ENCODE assay signal across 9 mouse cellular contexts in genomic region chr11:95001058-95001457, GRCm38 (mm10). TPM values are rescaled to one million over a fixed set of nuclear protein-coding genes. Genes with fewer than 3 reads are reported as not detected.
DNase-seq lines count a peak whose midpoint lies in the region; ATAC-seq lines count a peak whose summit lies in the region.
"Had no signal": no experiment of that assay in that cellular context is flagged by ENCODE, and none has a peak within 500 bp of the region (broad histone marks: within the 10 kb centered on the region; RNA-seq: fewer than 3 reads in every experiment).

No protein-coding gene starts in this region.

- peak overlapping the region; percentile 14; the same call in 1 of the 2 replicates for H3K9ac ChIP-seq in forebrain, embryonic 12.5 days

- peak; percentile 63 for ATAC-seq in cerebellum, adult (ENCODE audit: insufficient number of reproducible peaks, low FRiP score, low TSS enrichment)
- peak; percentile 82 for ATAC-seq in forebrain, embryonic 12.5 days (ENCODE audit: low FRiP score)
- ATAC-seq in hematopoietic stem cell, adult 5-6 weeks (replicated peaks in 1 of 2; ENCODE audit: insufficient read depth in 1 of 2, low FRiP score in 2 of 2, low TSS enrichment in 1 of 2, low read depth in 1 of 2, poor library complexity in 2 of 2, severe bottlenecking in 2 of 2) = peak; percentile 30 to 36; a peak in 3 of 4 replicates
- ATAC-seq: Patski had no signal

- H3K36me3 ChIP-seq in forebrain, embryonic 12.5 days (replicated peaks) = peaks cover 96% of the 10 kb centered on the region
- peaks cover 100% of the 10 kb centered on the region for H3K36me3 ChIP-seq in megakaryocyte, embryonic 14.5 days (replicated peaks; ENCODE audit: low read length)

- H3K9me3 ChIP-seq in forebrain, embryonic 12.5 days = no peaks in the 10 kb centered on the region
- no peaks in the 10 kb centered on the region for H3K9me3 ChIP-seq in megakaryocyte, embryonic 14.5 days

- H3K27ac ChIP-seq in forebrain, embryonic 12.5 days = peak overlapping the region; percentile 83

- H3K27me3 ChIP-seq in forebrain, embryonic 12.5 days = no peaks in the 10 kb centered on the region
- H3K27me3 ChIP-seq in megakaryocyte, embryonic 14.5 days (replicated peaks) = no peaks in the 10 kb centered on the region
- H3K27me3 ChIP-seq: Patski had no signal

- H3K4me1 ChIP-seq in forebrain, embryonic 12.5 days = peaks cover 37% of the 10 kb centered on the region
- peaks cover 100% of the 10 kb centered on the region for H3K4me1 ChIP-seq in megakaryocyte, embryonic 14.5 days

- WGBS in forebrain, embryonic 12.5 days = 2% methylated on average over 8 of the region's 8 CpGs

- no peak overlapping the region for H3K4me3 ChIP-seq in forebrain, embryonic 12.5 days (replicated peaks)
- H3K4me3 ChIP-seq in megakaryocyte, embryonic 14.5 days (replicated peaks) = peak overlapping the region; percentile 85

- H3K4me2 ChIP-seq in forebrain, embryonic 12.5 days = peak overlapping the region; percentile 22; the same call in 1 of the 2 replicates

- DNase-seq in layer of hippocampus, adult 11-12 months (ENCODE audit: low spot score) = peak; percentile 84
- DNase-seq in layer of hippocampus, adult 9-10 months (ENCODE audit: low spot score) = no peak
- DNase-seq in layer of hippocampus, postnatal 10 days (ENCODE audit: low spot score in 2 of 2) = peak; percentile 77 to 82
- peak; percentile 69 for DNase-seq in spleen, adult 12 weeks (ENCODE audit: low spot score)

RNA-seq across cellular contexts. Expression of gene Samd14, which starts 8.6 kb away (rescaled TPM):
- 80.5 and 86.7 TPM in 2 replicates for polyA plus RNA-seq in forebrain, embryonic 12.5 days (2016; fragmentation: Nextera tagmentation; extraction: Ambion mirVana)
- 2.6 and 6.1 TPM in 2 replicates for total RNA-seq in hematopoietic stem cell, adult 5-6 weeks (2017)
- total RNA-seq in layer of hippocampus, postnatal 10 days (2021) = 100 to 1,000 TPM; 107 TPM
- 775 and 2,394 TPM in 2 replicates for polyA plus RNA-seq in megakaryocyte, embryonic 14.5 days (2012; ENCODE audit: insufficient read depth, low replicate concordance)

RNA-seq across cellular contexts. Expression of gene Ppp1r9b, which starts 10.2 kb away (rescaled TPM):
- 16.6 and 17.7 TPM in 2 replicates for polyA plus RNA-seq in forebrain, embryonic 12.5 days (2016; fragmentation: Nextera tagmentation; extraction: Ambion mirVana)
- 159 and 240 TPM in 2 replicates for total RNA-seq in hematopoietic stem cell, adult 5-6 weeks (2017)
- 100 to 1,000 TPM; 501 TPM for total RNA-seq in layer of hippocampus, postnatal 10 days (2021)
- polyA plus RNA-seq in megakaryocyte, embryonic 14.5 days (2012; ENCODE audit: insufficient read depth, low replicate concordance) = 211 and 280 TPM in 2 replicates

RNA-seq across cellular contexts. Expression of gene Sgca, which starts 24.9 kb away (rescaled TPM):
- polyA plus RNA-seq in forebrain, embryonic 12.5 days (2016; fragmentation: Nextera tagmentation; extraction: Ambion mirVana) = not detected in 2 replicates
- total RNA-seq in hematopoietic stem cell, adult 5-6 weeks (2017) = not detected in 2 replicates
- total RNA-seq in layer of hippocampus, postnatal 10 days (2021) = under 1 TPM; 0.66 to 0.78 TPM
- polyA plus RNA-seq in megakaryocyte, embryonic 14.5 days (2012; ENCODE audit: insufficient read depth, low replicate concordance) = 0.51 TPM in 1 of 2 replicates, not detected in the other

RNA-seq across cellular contexts. Expression of gene Hils1, which starts 33.7 kb away (rescaled TPM):
- polyA plus RNA-seq in forebrain, embryonic 12.5 days (2016; fragmentation: Nextera tagmentation; extraction: Ambion mirVana) = not detected in 2 replicates
- total RNA-seq in hematopoietic stem cell, adult 5-6 weeks (2017) = not detected in 2 replicates
- total RNA-seq in layer of hippocampus, postnatal 10 days (2021) = not detected
- polyA plus RNA-seq in megakaryocyte, embryonic 14.5 days (2012; ENCODE audit: insufficient read depth, low replicate concordance) = not detected in 2 replicates
- polyA plus RNA-seq: Patski had no signal

RNA-seq across cellular contexts. Expression of gene Pdk2, which starts 40.1 kb away (rescaled TPM):
- 17.3 and 19.4 TPM in 2 replicates for polyA plus RNA-seq in forebrain, embryonic 12.5 days (2016; fragmentation: Nextera tagmentation; extraction: Ambion mirVana)
- total RNA-seq in hematopoietic stem cell, adult 5-6 weeks (2017) = 3.3 and 4.1 TPM in 2 replicates
- 10 to 100 TPM; 48.9 to 49.7 TPM for total RNA-seq in layer of hippocampus, postnatal 10 days (2021)
- polyA plus RNA-seq in megakaryocyte, embryonic 14.5 days (2012; ENCODE audit: insufficient read depth, low replicate concordance) = 35.1 and 38.6 TPM in 2 replicates

Comparison
In these comparisons a context has a peak if more than half of its experiments do, and no peak if none do; other contexts are left out.
1. RNA of gene Samd14, which starts 8.6 kb away (total RNA-seq): 107 TPM in layer of hippocampus, postnatal 10 days; 2.6 to 6.1 TPM in hematopoietic stem cell, adult 5-6 weeks; every median in the first group is over 10 times any median in the second.
2. Peak in every context shown above with its lines, with median percentiles within 50 percentile points of each other: ATAC-seq.